Mouse (Mus musculus) intestine, embryonic 14.5 days (tissue): ENCODE measurements around the gene Kcna4. TPM values are rescaled to one million over a fixed set of nuclear protein-coding genes. Genes with fewer than 3 reads are reported as not detected.

Source experiments
- ATAC-seq: fragments of 200-750 bp; cut with Nextera tagmentation; replicated peaks from 2 replicates; pipeline ENCODE4 v1.8.0; 2017; ENCODE audit warnings: low read depth, moderate number of reproducible peaks, moderate TSS enrichment, moderate library complexity; ENCODE audit not compliant: low FRiP score, low TSS enrichment
- DNase-seq: peaks from one replicate; pipeline ENCODE4 v3.0.0-alpha.2; 2018; ENCODE audit warnings: low spot score
- H3K27ac ChIP-seq: fragments of 300-500 bp; sonication (generic); 2 replicates; pipeline ENCODE4 v1.5.1; 2014; ENCODE audit warnings: low read depth, mild to moderate bottlenecking, control low read depth
- H3K27me3 ChIP-seq: fragments of 300-500 bp; sonication (generic); replicated peaks from 2 replicates; pipeline ENCODE4 v1.6.1; 2014; ENCODE audit warnings: low read length, control low read depth; ENCODE audit not compliant: control insufficient read depth, insufficient read depth
- H3K36me3 ChIP-seq: fragments of 300-500 bp; sonication (generic); 2 replicates; pipeline ENCODE4 v1.6.1; 2014; ENCODE audit warnings: low read length, control low read depth; ENCODE audit not compliant: control insufficient read depth, insufficient read depth
- H3K4me1 ChIP-seq: fragments of 300-500 bp; sonication (generic); replicated peaks from 2 replicates; pipeline ENCODE4 v1.6.1; 2014; ENCODE audit warnings: low read length, control low read depth, mixed read lengths; ENCODE audit not compliant: control insufficient read depth, insufficient read depth
- H3K4me2 ChIP-seq: fragments of 300-500 bp; sonication (generic); 2 replicates; pipeline ENCODE4 v1.6.1; 2014; ENCODE audit warnings: low read length
- H3K4me3 ChIP-seq: fragments of 300-500 bp; sonication (generic); 2 replicates; pipeline ENCODE4 v1.5.1; 2014; ENCODE audit warnings: low read depth, low read length, control low read depth, mixed read lengths
- H3K9ac ChIP-seq: fragments of 300-500 bp; sonication (generic); 2 replicates; pipeline ENCODE4 v1.6.1; 2014; ENCODE audit warnings: mild to moderate bottlenecking, low read length
- H3K9me3 ChIP-seq: fragments of 300-500 bp; sonication (generic); 2 replicates; pipeline ENCODE4 v1.6.1; 2016; ENCODE audit warnings: low read length, control low read depth; ENCODE audit not compliant: control insufficient read depth
- WGBS: fragments of 180-500 bp; shearing (Covaris S2); extraction: QIAGEN DNeasy Blood & Tissue Kit; methylation state at CpG from one replicate; pipeline ENCODE4 v1.1.7; 2014; 5-methylcytosine and 5-hydroxymethylcytosine counted together
- polyA plus RNA-seq: library from polyadenylated mRNA; unstranded; fragments of >200 nt; fragmentation: Nextera tagmentation; extraction: Ambion mirVana; gene quantifications from 2 replicates; pipeline ENCODE4 v1.2.1, GENCODE M21; 2014

Kcna4 gene
- polyA plus RNA-seq: 0.57 and 0.99 TPM in 2 replicates

GRCm38 (mm10) chr2:107289990-107290696, at the start of gene Kcna4:
Kcna4 (plus strand) TSS chr2:107290639.
- WGBS: 5% methylated on average over 24 of the region's 24 CpGs
- ATAC-seq: peak; percentile 95
- peaks cover 35% of the 10 kb centered on the region for H3K27me3 ChIP-seq
- H3K27ac ChIP-seq: no peak within 1 kb of the TSS
- H3K4me3 ChIP-seq: peak within 1 kb of the TSS; percentile 32
- no peaks in the 10 kb centered on the region for H3K36me3 ChIP-seq
- peak within 1 kb of the TSS; percentile 69 for H3K4me2 ChIP-seq
- H3K9me3 ChIP-seq: no peaks in the 10 kb centered on the region
- H3K9ac ChIP-seq: peak within 1 kb of the TSS; percentile 10; the same call in 1 of the 2 replicates
- DNase-seq: peak; percentile 66
- H3K4me1 ChIP-seq: peaks cover 3% of the 10 kb centered on the region; the same call in 1 of the 2 replicates

- WGBS: 74% methylated on average over 3 of the region's 3 CpGs
Measured at GRCm38 (mm10) chr2:107258091-107258490, 32.3 kb upstream of the Kcna4 start.

DNA sequence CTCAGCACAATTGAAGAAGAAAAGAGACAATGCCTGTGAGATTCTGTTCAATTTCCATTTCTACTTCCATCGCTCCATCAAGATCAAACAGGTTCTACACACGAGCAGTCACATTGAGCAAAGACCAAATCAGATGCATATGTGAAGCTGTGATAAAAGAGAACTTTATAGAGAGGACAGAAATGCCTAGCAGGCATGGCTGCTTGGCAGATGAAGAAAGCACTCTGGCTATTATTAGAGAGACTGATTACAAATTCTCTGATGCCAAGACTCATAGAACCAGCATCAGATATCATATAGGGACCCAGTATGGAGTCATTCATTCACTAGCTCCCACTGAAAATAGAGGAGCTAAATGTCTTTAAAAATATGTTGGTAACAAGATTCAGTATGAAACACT, 24.2 kb upstream of the Kcna4 start:
- no peak overlapping the region for H3K9ac ChIP-seq
- no peaks in the 10 kb centered on the region for H3K9me3 ChIP-seq
- no peaks in the 10 kb centered on the region for H3K27me3 ChIP-seq
- 81% methylated on average over 2 of the region's 2 CpGs for WGBS
- no peak for ATAC-seq
- H3K4me1 ChIP-seq: no peaks in the 10 kb centered on the region
- H3K36me3 ChIP-seq: no peaks in the 10 kb centered on the region
- no peak overlapping the region for H3K27ac ChIP-seq
- no peak overlapping the region for H3K4me2 ChIP-seq
- DNase-seq: no peak
- H3K4me3 ChIP-seq: no peak overlapping the region

More at GRCm38 (mm10) chr2:107258091-107258490, 32.3 kb upstream of the Kcna4 start:
- Histone ChIP-seq H3K36me3 (no peaks in the 10 kb centered on the region), H3K4me3 (no peak overlapping the region), H3K27ac (no peak overlapping the region), H3K9ac (no peak overlapping the region), H3K4me2 (no peak overlapping the region), H3K9me3 (no peaks in the 10 kb centered on the region), H3K4me1 (no peaks in the 10 kb centered on the region), H3K27me3 (no peaks in the 10 kb centered on the region)
- ATAC-seq (no peak), DNase-seq (no peak)

- no peaks in the 10 kb centered on the region for H3K27me3 ChIP-seq
- ATAC-seq: no peak
Measured at GRCm38 (mm10) chr2:107270050-107270449, 20.4 kb upstream of the Kcna4 start.

DNA sequence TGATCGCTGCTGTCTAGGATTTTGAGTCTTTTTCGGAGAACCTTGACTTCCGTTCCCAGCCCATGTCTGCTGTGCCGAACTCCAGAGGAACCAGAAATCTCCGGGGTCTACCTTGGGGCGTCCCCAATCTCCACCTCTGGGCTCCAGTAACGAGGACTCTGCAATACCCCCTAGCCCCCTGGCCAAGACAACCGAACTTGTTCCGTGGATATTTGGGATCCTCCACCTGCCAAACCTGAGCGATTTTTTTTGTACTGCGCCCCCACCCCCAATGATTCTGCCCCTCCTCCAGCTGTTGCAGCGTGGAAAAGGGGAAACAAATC, 219 bp downstream of the Kcna4 start:
- 2% methylated on average over 12 of the region's 12 CpGs for WGBS
- H3K9ac ChIP-seq: peak overlapping the region; percentile 10; the same call in 1 of the 2 replicates
- H3K36me3 ChIP-seq: no peaks in the 10 kb centered on the region
- H3K9me3 ChIP-seq: no peaks in the 10 kb centered on the region
- H3K27ac ChIP-seq: no peak overlapping the region
- DNase-seq (no peak), ATAC-seq (peak; percentile 47; the same call in 1 of the 2 replicates)
- H3K4me2 ChIP-seq: peak overlapping the region; percentile 69
- peak overlapping the region; percentile 32 for H3K4me3 ChIP-seq
- H3K27me3 ChIP-seq: peaks cover 35% of the 10 kb centered on the region
- H3K4me1 ChIP-seq: peaks cover 3% of the 10 kb centered on the region; the same call in 1 of the 2 replicates

More at GRCm38 (mm10) chr2:107270050-107270449, 20.4 kb upstream of the Kcna4 start:
- Histone ChIP-seq H3K36me3 (no peaks in the 10 kb centered on the region), H3K9ac (no peak overlapping the region), H3K9me3 (no peaks in the 10 kb centered on the region), H3K4me3 (no peak overlapping the region), H3K27ac (no peak overlapping the region), H3K4me1 (no peaks in the 10 kb centered on the region), H3K4me2 (no peak overlapping the region)
- no peak for DNase-seq
- 79% methylated on average over 3 of the region's 3 CpGs for WGBS

DNA sequence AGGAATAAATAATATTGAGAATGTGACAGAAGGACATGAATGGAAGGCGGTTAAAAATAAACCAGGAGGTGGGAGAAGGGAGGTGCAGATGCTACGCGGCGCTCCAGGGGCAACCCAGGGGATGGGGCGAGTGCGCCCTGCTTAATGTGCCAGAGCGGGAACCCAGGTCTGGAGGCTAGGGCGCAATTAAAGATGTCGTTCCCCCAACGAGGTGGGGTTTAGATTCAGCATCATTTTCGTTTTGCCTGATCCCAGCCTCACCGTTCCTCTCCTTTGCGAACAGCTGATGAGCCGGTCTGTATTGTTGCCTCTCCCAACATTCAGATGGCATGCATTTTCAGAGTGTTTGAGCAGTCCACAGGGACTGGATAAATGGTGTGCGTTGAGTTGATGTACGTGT, 703 bp downstream of the Kcna4 start:
- DNase-seq (peak; percentile 51), ATAC-seq (no peak)
- Histone ChIP-seq H3K27me3 (peaks cover 35% of the 10 kb centered on the region), H3K4me1 (peaks cover 3% of the 10 kb centered on the region; the same call in 1 of the 2 replicates), H3K27ac (no peak overlapping the region), H3K36me3 (no peaks in the 10 kb centered on the region), H3K9me3 (no peaks in the 10 kb centered on the region), H3K9ac (no peak overlapping the region), H3K4me3 (peak overlapping the region; percentile 32; the same call in 1 of the 2 replicates), H3K4me2 (peak overlapping the region; percentile 69)
- WGBS: 5% methylated on average over 16 of the region's 16 CpGs

DNA sequence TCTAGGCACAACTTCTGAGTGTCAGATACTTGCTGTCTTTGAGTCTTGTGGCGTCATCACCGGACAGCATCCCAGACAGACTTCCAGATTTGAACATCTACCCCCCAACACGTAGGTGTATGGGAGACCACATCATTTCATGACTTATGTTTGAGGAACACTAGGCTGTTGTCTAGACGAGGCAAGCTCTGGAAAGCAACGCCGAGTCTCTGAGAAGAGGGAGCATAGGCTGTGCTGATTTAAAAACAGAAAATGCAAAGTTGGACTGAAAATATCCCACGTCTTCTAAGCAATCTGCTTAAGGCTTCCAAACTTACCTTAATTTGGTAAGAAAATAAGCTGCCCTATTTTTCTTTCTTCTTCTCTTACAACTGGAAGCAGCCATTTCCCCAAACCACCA, 4.1 kb downstream of the Kcna4 start:
- Histone ChIP-seq H3K4me1 (peaks cover 3% of the 10 kb centered on the region; the same call in 1 of the 2 replicates), H3K27me3 (peaks cover 26% of the 10 kb centered on the region), H3K36me3 (no peaks in the 10 kb centered on the region), H3K9ac (no peak overlapping the region), H3K4me3 (no peak overlapping the region), H3K9me3 (no peaks in the 10 kb centered on the region), H3K4me2 (no peak overlapping the region), H3K27ac (no peak overlapping the region)
- no peak for ATAC-seq
- DNase-seq: no peak
- WGBS: 93% methylated on average over 7 of the region's 7 CpGs

GRCm38 (mm10) chr2:107301886-107302285, 11.4 kb downstream of the Kcna4 start:
- Histone ChIP-seq H3K9ac (no peak overlapping the region), H3K9me3 (no peaks in the 10 kb centered on the region), H3K4me1 (no peaks in the 10 kb centered on the region), H3K36me3 (no peaks in the 10 kb centered on the region), H3K27me3 (no peaks in the 10 kb centered on the region), H3K4me2 (no peak overlapping the region), H3K4me3 (no peak overlapping the region), H3K27ac (no peak overlapping the region)
- ATAC-seq: no peak
- no peak for DNase-seq
- WGBS: 94% methylated on average over 4 of the region's 4 CpGs

GRCm38 (mm10) chr2:107304707-107305106, 14.3 kb downstream of the Kcna4 start:
- H3K9ac ChIP-seq: no peak overlapping the region
- H3K4me1 ChIP-seq: no peaks in the 10 kb centered on the region
- no peak overlapping the region for H3K4me3 ChIP-seq
- H3K27ac ChIP-seq: no peak overlapping the region
- H3K9me3 ChIP-seq: no peaks in the 10 kb centered on the region
- DNase-seq: no peak
- no peaks in the 10 kb centered on the region for H3K27me3 ChIP-seq
- 81% methylated on average over 3 of the region's 3 CpGs for WGBS
- ATAC-seq: no peak
- H3K36me3 ChIP-seq: no peaks in the 10 kb centered on the region
- H3K4me2 ChIP-seq: no peak overlapping the region
